Mouse (Mus musculus) kidney, adult 2 months (tissue): ENCODE measurements at regions not wholly inside any gene's neighbourhood (a gene's known extent, or its start where the extent isn't known, plus 50 kb on each side); places are given as distances from the start of the nearest gene placed in this dataset.
A peak's percentile ranks its signal among the peaks of the same experiment; 100 is the strongest.

Source experiments
- DNase-seq: peaks from one replicate; pipeline ENCODE4 v3.0.0; 2021
- H3K27ac ChIP-seq: fragments of 200-500 bp; 2 replicates; pipeline ENCODE4 v1.5.1; 2012; ENCODE audit warnings: low read depth, low read length, control low read depth, inconsistent platforms; ENCODE audit not compliant: insufficient read depth
- H3K27me3 ChIP-seq: fragments of 200-500 bp; replicated peaks from 2 replicates; pipeline ENCODE4 v1.6.1; 2012; ENCODE audit warnings: mild to moderate bottlenecking, moderate library complexity, low read length, inconsistent platforms; ENCODE audit not compliant: control insufficient read depth, insufficient read depth
- H3K36me3 ChIP-seq: fragments of 200-500 bp; 2 replicates; pipeline ENCODE4 v1.6.1; 2012; ENCODE audit warnings: mild to moderate bottlenecking, moderate library complexity, low read length, inconsistent platforms; ENCODE audit not compliant: control insufficient read depth, insufficient read depth
- H3K4me1 ChIP-seq: fragments of 200-500 bp; 2 replicates; pipeline ENCODE4 v1.6.1; 2011; ENCODE audit warnings: low read length; ENCODE audit not compliant: control insufficient read depth, insufficient read depth
- H3K4me3 ChIP-seq: fragments of 200-500 bp; 2 replicates; pipeline ENCODE4 v1.5.1; 2011; ENCODE audit warnings: mild to moderate bottlenecking, low read depth, low read length, control low read depth; ENCODE audit not compliant: insufficient read depth
- CTCF ChIP-seq: fragments of 200-500 bp; conservative IDR thresholded peaks from 2 replicates; pipeline ENCODE4 v1.5.1; 2011; ENCODE audit warnings: low read depth, mild to moderate bottlenecking, control low read depth, low read length, moderate library complexity, mixed read lengths; ENCODE audit not compliant: insufficient read depth, insufficient read length
- POLR2A ChIP-seq: fragments of 200-500 bp; IDR thresholded peaks from one replicate; pipeline ENCODE4 v1.6.1; 2011; ENCODE audit warnings: low read depth, low read length, control low read depth
- WGBS: fragments of 180-500 bp; shearing (Covaris S2); methylation state at CpG from one replicate; pipeline ENCODE4 v1.1.7; 2018; 5-methylcytosine and 5-hydroxymethylcytosine counted together

DNA sequence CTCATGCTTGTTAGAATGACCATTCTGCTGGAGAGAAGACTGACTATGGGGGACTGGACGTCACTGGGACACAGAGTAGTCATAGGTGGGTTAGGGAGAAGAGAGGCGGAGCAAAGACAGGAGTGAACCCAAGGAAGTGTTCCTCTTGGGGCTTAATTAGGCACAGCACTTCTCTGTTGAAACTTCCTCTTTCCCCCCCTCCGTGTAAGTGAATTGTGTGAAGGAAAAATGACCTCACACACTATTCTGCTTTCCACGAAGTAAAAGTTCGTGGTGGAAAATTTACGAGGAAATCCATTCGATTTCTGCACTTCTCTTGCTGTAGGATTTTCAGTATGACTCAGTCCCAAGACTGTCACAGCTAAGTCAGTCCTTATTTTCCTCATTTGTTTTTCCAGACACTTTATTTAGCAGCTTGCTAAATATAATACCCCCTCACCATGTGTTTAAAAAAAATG is 49.9 kb upstream of the Ado start:
- H3K27me3 ChIP-seq = no peaks in the 10 kb centered on the region
- WGBS = 66% methylated on average over 7 of the region's 7 CpGs
- H3K27ac ChIP-seq = no peak overlapping the region
- no peak for TF ChIP-seq POLR2A
- TF ChIP-seq CTCF = no peak
- H3K4me1 ChIP-seq = no peaks in the 10 kb centered on the region
- no peaks in the 10 kb centered on the region for H3K36me3 ChIP-seq
- peak; percentile 2 for DNase-seq
- H3K4me3 ChIP-seq = no peak overlapping the region
